Mouse (Mus musculus): ENCODE data around the gene Mrgprf.

Mrgprf gene

GRCm38 (mm10) chr7:145301008-145301340 lies 346 bp downstream of the Mrgprf start:
- DNase-seq (ENCODE audit: low spot score in 2 of 2): no peak

- DNase-seq (ENCODE audit: low spot score in 2 of 2): no peak
These were observed 845 bp downstream of the Mrgprf start for GRCm38 (mm10) chr7:145301341-145302005.

- peak; percentile 85 to 86 for DNase-seq (ENCODE audit: low spot score in 2 of 2)
These were observed 2.1 kb downstream of the Mrgprf start for GRCm38 (mm10) chr7:145302488-145303285.

- DNase-seq (ENCODE audit: low spot score in 2 of 2): no peak
These were observed 3.5 kb downstream of the Mrgprf start for GRCm38 (mm10) chr7:145304153-145304552.

GRCm38 (mm10) chr7:145307636-145308035 lies 7.0 kb downstream of the Mrgprf start:
- DNase-seq (ENCODE audit: low spot score in 2 of 2): no peak

DNA sequence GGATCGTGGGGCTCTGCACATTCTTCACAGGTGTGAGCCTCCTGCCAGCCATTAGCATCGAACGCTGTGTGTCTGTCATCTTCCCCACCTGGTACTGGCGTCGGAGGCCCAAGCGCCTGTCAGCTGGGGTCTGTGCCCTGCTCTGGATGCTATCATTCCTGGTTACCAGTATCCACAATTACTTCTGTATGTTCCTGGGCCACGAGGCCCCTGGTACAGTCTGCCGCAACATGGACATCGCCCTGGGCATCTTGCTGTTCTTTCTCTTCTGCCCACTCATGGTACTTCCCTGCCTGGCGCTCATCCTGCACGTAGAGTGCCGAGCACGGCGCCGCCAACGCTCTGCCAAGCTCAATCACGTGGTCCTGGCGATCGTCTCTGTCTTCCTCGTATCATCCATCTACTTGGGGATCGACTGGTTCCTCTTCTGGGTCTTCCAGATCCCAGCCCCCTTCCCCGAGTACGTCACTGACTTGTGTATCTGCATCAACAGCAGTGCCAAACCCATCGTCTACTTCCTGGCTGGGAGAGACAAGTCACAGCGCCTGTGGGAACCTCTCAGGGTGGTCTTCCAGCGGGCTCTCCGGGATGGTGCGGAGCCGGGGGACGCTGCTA lies 7.5 kb downstream of the Mrgprf start:
- DNase-seq (ENCODE audit: low spot score in 2 of 2): no peak

DNA sequence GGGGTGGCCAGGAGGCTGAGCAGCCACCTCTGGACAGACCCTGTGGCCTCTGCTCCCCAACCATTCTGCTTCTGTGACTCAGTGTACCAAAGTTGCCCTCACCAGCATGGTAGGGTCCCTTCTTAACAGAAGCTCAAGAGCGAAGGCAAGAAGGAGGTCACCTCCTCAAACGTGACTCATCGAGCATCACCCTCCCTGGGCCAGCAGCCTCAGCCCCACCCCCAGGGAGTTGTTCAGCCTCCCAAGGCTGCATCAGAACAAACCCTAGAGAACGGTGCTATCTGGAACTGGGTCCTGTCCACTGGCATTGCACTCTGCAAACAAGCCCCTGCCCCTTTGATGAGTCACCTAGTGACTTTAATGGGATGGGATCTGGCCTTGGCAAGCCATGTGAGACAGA lies 8.2 kb downstream of the Mrgprf start:
- no peak for DNase-seq (ENCODE audit: low spot score in 2 of 2)

- DNase-seq (ENCODE audit: low spot score in 2 of 2): no peak
These were observed 9.2 kb downstream of the Mrgprf start for GRCm38 (mm10) chr7:145309877-145310276.

GRCm38 (mm10) chr7:145310526-145310925 lies 9.9 kb downstream of the Mrgprf start:
- DNase-seq (ENCODE audit: low spot score in 2 of 2): no peak

DNA sequence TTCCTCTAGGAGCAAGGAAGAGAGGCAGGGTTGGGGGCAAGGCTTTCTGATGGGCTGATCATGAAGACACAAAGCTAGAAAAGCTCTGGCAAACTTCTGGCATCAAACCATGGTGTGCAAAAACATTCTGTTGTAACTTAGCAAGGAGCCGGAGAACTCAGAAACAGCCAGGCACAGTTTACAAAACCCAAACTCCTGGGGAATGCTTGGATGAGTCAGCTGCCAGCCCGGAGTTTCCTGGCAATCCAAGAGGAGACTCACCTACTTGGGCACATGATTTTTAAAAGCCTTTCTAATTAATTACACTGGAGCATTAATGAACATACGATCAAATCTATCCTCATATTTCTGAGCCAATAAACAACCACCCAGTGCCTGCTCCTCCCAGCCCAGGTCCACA lies 11.5 kb downstream of the Mrgprf start:
- no peak for DNase-seq (ENCODE audit: low spot score in 2 of 2)

DNA sequence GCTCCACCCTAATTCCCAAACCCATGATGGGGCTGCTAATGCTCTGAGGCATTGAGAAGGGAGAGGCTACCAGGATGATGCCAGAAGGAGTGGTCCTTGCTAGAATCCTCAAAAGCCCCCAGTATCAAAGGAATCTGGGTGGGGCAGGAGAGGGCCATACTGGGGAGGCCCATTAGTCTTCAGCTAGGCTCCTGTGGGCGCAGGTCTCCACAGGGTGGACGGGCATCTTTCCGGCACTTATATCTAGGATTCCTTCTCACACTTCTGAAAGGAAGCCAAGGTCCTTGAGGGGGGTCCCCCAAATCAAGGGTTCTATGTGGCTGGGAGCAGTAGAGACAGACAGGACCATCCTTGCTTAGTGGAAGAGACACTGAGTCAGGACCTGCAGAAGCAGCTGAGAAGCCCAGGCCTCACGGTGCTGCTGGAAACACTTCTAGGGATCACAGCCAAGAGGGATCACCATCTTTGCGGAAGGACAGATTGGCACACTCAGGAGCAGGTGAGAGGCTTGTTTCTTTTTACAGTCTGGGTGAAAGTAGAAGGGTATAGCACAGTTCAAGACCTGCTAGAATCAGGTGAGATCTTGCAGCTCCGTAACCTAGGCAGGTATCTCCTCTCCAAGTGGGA lies 14.3 kb downstream of the Mrgprf start, which contains the start of gene Mrgprd:
Gene Mrgprd, plus strand, starts transcription at position 51 of the 627 bp plus-strand sequence.
- DNase-seq (ENCODE audit: low spot score in 2 of 2): no peak

DNA sequence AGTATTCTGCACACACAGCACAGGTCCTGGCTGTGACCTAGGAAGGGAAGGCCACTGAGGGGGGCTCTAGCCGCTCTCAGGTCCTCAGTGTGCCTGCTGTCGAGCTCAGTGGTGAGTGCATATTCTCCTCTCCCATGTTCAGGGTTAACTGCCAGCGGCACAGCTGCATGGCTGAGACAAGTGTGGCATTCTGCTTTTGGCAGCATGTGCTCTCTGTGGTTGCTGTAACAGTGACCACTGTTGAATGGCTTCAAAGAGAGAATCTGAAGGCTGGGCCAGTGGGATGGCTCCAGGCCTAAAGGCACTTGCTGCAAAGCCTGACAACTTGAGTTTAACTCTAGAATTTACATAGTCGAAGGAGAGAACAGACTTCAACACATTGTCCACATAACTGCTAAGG lies 16.9 kb downstream of the Mrgprf start:
- DNase-seq (ENCODE audit: low spot score in 2 of 2): no peak

GRCm38 (mm10) chr7:145319481-145319880 lies 18.9 kb downstream of the Mrgprf start:
- no peak for DNase-seq (ENCODE audit: low spot score in 2 of 2)

DNA sequence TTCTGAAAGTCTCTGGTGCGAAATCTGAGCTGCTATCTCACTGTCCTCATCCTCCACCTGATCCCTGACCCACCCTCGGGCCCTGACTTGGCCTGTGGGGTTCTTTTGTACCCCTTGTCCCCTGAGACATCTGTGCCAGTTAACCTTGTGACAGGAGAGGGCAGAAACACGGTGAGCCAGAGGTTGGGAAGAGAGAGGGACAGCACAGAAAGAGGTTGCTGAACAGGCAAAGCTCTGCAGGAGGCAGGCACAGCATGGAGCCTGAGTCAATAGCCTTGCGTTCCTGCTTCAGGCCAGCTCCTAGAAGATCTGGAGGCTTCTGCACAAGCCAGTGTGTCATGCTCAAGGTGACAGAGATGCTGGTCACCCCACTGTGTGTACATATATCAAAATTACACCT lies 23.0 kb downstream of the Mrgprf start:
- no peak for DNase-seq (ENCODE audit: low spot score in 2 of 2)

GRCm38 (mm10) chr7:145325697-145326096 lies 25.1 kb downstream of the Mrgprf start:
- no peak for DNase-seq (ENCODE audit: low spot score in 2 of 2)

- DNase-seq (ENCODE audit: low spot score in 2 of 2): no peak
These were observed 29.4 kb downstream of the Mrgprf start for GRCm38 (mm10) chr7:145329982-145330381.

GRCm38 (mm10) chr7:145330641-145331040 lies 30.0 kb downstream of the Mrgprf start:
- DNase-seq (ENCODE audit: low spot score in 2 of 2): no peak

DNA sequence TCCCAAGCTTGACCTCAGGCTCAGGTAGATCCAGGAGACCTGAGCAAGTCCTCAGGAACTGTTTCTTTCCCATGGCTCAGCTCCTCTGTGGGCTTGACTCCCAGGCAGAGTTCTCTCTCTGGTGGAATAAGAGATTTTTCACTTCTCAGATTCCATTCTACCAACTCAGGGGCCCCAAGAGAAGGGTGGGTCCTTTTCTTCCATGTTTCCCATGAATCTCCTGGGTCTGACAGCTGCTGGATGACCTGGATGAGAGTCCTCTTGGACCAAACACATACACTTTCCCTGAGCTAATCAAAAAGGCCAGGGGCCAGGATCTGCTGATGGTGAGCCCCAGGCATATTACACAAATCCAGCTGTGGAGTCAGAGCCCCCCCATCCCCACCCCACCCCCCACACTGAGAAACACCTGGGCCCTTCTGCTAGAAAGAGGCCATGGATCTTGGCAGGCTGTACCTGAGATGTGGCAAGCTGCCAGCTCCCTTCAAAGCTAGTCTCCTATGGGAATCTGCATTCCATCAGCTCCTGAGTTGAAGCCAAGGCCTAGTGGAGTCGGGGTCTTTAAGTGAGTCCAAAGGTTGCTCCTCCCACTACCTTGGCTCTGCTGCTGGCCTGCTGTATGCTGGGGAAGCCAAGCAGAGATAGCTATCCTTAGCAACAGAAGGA lies 31.9 kb downstream of the Mrgprf start:
- no peak for DNase-seq (ENCODE audit: low spot score in 2 of 2)

DNA sequence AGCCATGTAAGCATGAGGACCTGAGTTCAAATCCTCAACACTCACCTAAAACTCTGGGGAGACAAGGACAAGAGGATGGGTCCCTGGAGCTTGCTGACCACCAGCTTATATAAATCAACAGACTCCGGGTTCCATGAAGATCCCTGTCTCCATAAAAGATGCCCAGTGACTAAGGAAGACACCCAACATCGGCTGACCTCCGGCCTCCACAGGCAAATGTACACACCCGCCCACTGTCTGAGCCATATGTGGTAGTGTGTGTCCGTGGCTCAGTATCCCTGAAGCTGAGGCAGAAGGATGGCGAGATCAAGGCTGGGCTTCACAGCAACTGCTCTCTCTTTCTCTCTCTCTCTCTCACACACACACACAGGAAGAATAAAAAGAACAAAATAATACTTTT lies 33.3 kb downstream of the Mrgprf start:
- DNase-seq (ENCODE audit: low spot score in 2 of 2): no peak

DNA sequence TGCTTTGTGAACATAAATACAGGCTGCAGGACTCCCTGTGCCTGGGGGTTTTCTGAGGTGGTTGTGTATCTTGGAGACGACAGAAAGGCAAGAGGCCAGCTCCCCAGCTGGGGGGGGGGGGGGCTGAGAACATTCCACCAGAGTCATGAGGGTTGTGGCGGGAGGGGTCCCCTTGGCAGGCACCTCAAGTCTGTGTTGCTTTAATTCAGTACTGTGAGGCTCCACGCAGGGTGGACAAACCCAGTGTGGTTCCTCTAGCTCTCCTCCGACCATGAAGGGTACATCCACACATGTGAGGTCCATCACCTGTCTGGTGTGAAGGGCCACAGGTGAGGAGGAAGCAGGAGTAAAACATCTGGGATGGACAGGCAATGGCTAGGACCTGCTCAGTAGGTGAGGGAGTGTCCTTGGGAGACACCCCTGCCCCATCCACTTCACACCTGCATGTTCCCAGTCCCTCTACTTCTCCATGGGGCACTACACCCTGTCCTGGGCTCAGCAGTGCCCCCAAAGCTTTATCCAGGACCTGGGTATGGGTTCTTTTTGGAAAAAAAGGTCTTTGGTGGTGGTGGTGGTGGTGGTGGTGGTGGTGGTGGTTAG lies 33.9 kb downstream of the Mrgprf start:
- no peak for DNase-seq (ENCODE audit: low spot score in 2 of 2)

DNA sequence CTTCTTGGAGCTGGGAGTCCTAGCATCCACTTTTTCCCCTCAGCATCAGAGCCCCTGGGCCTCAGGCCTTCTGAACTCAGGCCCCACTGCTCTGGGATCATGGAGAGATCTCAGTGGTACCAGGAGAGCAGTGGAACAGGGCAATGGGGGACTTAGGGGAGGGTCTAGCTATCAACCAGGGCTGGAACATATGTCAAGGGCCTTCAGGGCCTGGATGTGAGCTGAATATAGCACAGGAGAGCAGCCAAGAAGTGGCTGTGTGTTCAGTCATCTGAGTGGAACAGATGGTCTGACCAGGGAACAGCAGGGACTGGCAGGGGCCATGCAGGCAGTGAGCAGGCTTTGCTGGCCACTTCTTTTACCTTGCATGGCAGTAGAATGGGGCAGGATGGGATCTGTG lies 34.6 kb downstream of the Mrgprf start:
- DNase-seq (ENCODE audit: low spot score in 2 of 2): no peak
